Mouse (Mus musculus) T-helper 2 cell (primary cell): ENCODE data around the gene 1700017N19Rik.
"Not testable (repeated sequence)": the region's sequence is repeated elsewhere in the genome, so short reads cannot be mapped to it uniquely, and the experiment has no call there.

Experiments
- in situ Hi-C: fragments of 300-600 bp; cut with MboI, MseI; formaldehyde crosslinking; loops from one replicate; pipeline ENCODE4 v1.15.1; 2025; ENCODE audit warnings: high pct_unique_total_duplicates

1700017N19Rik gene

GRCm38 (mm10) chr10:100590323-100590722 is at the start of gene 1700017N19Rik, which contains the start of gene 4930430F08Rik:
TSS of gene 1700017N19Rik (plus strand) at chr10:100590484.
TSS of gene 4930430F08Rik (minus strand) at chr10:100590423.
- in situ Hi-C loops = no loop called here

GRCm38 (mm10) chr10:100556566-100557175 is 33.6 kb upstream of the 1700017N19Rik start:
- in situ Hi-C loops = no loop called here

GRCm38 (mm10) chr10:100560194-100560883 is 29.9 kb upstream of the 1700017N19Rik start:
- in situ Hi-C loops = not testable (repeated sequence)

DNA sequence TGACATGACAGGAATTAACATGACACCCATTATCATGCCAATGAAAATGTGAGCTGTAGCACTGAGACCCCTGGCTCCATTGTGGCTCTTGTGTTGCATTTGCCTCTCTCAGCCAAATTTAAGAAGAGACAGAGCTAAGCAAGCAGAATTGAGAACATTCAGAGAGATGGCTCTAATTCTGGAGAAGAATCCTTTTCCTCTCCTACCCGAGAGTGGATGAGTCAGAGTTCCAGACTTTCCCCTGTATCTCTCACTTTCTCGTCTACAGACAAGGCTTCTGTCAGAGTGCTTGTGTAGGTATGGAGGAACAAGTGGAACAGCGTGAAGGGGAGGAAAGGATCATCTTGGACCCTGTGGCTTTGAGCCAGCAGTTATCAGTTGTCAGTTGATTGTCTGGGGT is 26.2 kb upstream of the 1700017N19Rik start:
- in situ Hi-C loops = no loop called here

GRCm38 (mm10) chr10:100571707-100572106 is 18.6 kb upstream of the 1700017N19Rik start:
- in situ Hi-C loops = no loop called here

GRCm38 (mm10) chr10:100574505-100575149 is 15.7 kb upstream of the 1700017N19Rik start:
- in situ Hi-C loops = no loop called here

DNA sequence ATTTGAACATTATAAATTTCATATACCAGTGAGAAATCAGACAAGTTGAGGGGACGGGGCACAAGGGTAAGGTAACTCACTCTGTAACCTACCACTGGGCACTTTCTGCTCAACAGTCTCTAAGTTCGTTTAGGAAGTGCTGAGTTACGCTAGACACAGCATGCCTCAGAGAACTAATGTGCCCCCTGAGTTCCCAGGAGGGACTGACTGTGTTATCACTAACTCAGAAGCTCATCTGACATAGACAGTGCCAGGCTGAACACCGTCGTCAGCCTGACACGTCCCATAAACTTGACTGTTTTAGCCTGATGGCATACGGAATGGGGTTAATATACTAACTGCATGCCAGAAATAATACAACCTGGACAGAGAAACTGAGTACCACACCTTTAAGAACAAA is 15.0 kb upstream of the 1700017N19Rik start:
- in situ Hi-C loops = no loop called here

DNA sequence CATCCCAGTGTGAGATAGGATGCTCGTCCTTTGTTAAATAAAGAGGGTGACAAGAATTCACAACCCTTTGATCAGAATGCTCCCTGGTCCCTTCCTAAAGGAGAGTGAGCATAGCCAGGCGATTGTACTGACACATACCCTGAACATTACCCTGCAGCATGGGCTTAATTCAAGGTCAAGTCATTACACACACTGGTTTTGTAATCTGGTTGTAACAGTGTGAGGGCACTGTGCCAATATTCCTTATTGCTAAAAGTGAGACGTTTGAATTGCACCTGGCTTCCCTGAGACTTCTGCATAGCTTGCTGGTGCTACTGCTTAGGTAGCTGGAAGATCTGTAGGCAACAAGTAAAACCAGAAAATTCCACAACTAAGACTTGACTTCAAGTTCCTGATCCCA is 6.1 kb upstream of the 1700017N19Rik start:
- in situ Hi-C loops = no loop called here

- in situ Hi-C loops = no loop called here
These were observed 1.8 kb upstream of the 1700017N19Rik start for GRCm38 (mm10) chr10:100588524-100588923.

DNA sequence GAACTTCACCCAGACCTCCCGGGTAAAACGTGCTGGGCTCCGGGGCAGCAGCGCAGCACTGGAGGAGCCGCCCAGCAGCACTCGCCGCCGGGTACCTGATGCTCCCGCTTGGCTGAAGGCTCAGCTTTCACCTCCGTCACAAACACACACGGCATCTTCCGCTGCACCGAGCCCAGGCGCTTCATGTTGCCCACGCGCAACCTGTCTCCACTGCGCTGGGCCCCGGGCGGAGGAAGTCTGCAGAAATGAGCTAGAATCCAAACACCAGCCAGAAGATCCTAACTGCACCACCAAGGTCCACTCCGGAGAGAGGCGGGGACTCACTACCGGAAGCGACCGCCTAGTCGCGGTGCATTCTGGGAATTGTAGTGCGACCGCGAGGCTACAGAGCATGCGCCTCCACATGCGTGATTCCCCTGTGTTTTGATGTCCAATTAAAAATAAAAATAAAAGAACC is 1.3 kb upstream of the 1700017N19Rik start:
- in situ Hi-C loops = no loop called here

- in situ Hi-C loops = no loop called here
These were observed 8.1 kb downstream of the 1700017N19Rik start for GRCm38 (mm10) chr10:100598339-100598738.

- in situ Hi-C loops = no loop called here
These were observed 13.2 kb downstream of the 1700017N19Rik start for GRCm38 (mm10) chr10:100603511-100603910.

GRCm38 (mm10) chr10:100604254-100604653 is 14.0 kb downstream of the 1700017N19Rik start:
- in situ Hi-C loops = no loop called here

DNA sequence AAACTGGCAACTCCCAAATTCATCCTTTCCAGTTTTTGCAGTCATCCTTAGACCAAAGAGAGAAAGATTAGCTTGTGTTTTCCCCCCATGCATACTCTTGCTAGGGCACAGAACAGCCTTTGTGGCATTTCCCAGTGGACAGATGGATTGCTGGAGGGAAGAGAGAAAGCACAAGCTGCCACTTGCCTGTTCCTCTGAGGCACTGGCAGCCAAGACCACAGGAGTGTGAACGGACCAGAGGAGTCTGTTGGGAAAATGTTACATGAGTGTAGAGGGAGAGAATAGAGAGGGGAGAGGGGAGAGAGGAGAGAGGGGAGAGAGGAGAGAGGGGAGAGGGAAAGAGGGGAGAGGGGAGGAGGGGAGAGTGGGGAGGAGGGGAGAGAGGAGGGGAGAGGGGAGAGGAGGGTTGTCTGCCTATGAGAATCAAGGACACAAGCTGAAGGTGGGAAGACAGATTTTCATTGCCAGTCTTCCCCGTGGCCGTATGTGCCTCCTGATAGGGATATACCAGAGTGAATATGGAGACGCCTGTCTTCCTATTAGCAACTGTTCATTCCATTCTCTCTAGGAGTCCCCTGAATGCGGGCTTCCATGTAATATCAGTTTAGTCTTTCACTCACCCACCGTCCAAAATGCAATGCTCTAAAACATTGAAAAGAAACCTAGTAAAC is 27.1 kb downstream of the 1700017N19Rik start:
- in situ Hi-C loops = no loop called here

GRCm38 (mm10) chr10:100619474-100619873 is 29.2 kb downstream of the 1700017N19Rik start:
- in situ Hi-C loops = no loop called here

- in situ Hi-C loops = no loop called here
These were observed 29.8 kb downstream of the 1700017N19Rik start for GRCm38 (mm10) chr10:100620040-100620439.

- in situ Hi-C loops = no loop called here
These were observed 32.2 kb downstream of the 1700017N19Rik start for GRCm38 (mm10) chr10:100622494-100622893.

GRCm38 (mm10) chr10:100629762-100630438 is 39.6 kb downstream of the 1700017N19Rik start:
- in situ Hi-C loops = loop anchor here (10.0 kb wide), 1 partner anchor 1795 kb away; no protein-coding TSS in a partner anchor

DNA sequence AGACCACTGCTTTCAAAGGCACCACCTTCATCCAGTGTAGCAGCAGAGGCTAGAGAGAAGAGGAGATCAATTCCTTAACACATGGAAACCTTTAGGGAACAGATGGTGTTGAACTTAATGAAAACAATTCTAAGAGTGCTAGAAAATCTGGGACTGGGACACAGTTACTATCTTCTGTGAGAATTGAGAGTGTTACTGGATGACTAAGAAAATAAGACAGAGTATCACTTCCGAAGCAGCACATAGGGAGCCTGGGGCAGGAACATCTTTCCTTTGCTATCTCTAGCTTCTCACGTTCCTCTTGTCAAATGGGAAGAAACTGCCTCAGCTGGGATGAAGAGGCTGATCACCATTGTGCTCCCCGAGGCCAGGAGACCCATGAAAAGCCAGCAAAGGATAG is 52.6 kb downstream of the 1700017N19Rik start:
- in situ Hi-C loops = no loop called here

GRCm38 (mm10) chr10:100645331-100645935 is 55.1 kb downstream of the 1700017N19Rik start:
- in situ Hi-C loops = no loop called here

- in situ Hi-C loops = no loop called here
These were observed 63.9 kb downstream of the 1700017N19Rik start for GRCm38 (mm10) chr10:100654183-100654582.
